Mouse (Mus musculus) lung, embryonic 14.5 days (tissue): ENCODE measurements around the gene Prmt1. TPM values are rescaled to one million over a fixed set of nuclear protein-coding genes. Genes with fewer than 3 reads are reported as not detected.
"Not testable (repeated sequence)": the region's sequence is repeated elsewhere in the genome, so short reads cannot be mapped to it uniquely, and the experiment has no call there.

Experiments
- ATAC-seq: fragments of 200-750 bp; cut with Nextera tagmentation; 2 replicates; pipeline ENCODE4 v1.8.0; 2017; ENCODE audit warnings: mild to moderate bottlenecking, moderate TSS enrichment, moderate library complexity; ENCODE audit not compliant: insufficient read depth
- DNase-seq: peaks from one replicate; pipeline ENCODE4 v3.0.0-alpha.2; 2015
- H3K27ac ChIP-seq: fragments of 300-500 bp; sonication (generic); 2 replicates; pipeline ENCODE4 v1.5.1; 2014; ENCODE audit warnings: low read depth, mild to moderate bottlenecking, moderate library complexity
- H3K27me3 ChIP-seq: fragments of 300-500 bp; sonication (generic); 2 replicates; pipeline ENCODE4 v1.6.1; 2014; ENCODE audit warnings: low read length, control low read depth; ENCODE audit not compliant: insufficient read depth
- H3K36me3 ChIP-seq: fragments of 300-500 bp; sonication (generic); 2 replicates; pipeline ENCODE4 v1.6.1; 2014; ENCODE audit warnings: control low read depth; ENCODE audit not compliant: insufficient read depth
- H3K4me1 ChIP-seq: fragments of 300-500 bp; sonication (generic); 2 replicates; pipeline ENCODE4 v1.6.1; 2014; ENCODE audit warnings: antibody characterized with exemption, control low read depth; ENCODE audit not compliant: insufficient read depth
- H3K4me2 ChIP-seq: fragments of 300-500 bp; sonication (generic); 2 replicates; pipeline ENCODE4 v1.6.1; 2014; ENCODE audit warnings: mild to moderate bottlenecking
- H3K4me3 ChIP-seq: fragments of 300-500 bp; sonication (generic); 2 replicates; pipeline ENCODE4 v1.5.1; 2014; ENCODE audit warnings: low read depth, low read length
- H3K9ac ChIP-seq: fragments of 300-500 bp; sonication (generic); 2 replicates; pipeline ENCODE4 v1.6.1; 2014
- H3K9me3 ChIP-seq: fragments of 300-500 bp; sonication (generic); 2 replicates; pipeline ENCODE4 v1.6.1; 2016; ENCODE audit warnings: low read depth, low read length, control low read depth
- CTCF ChIP-seq: IDR thresholded peaks from 2 replicates; pipeline ENCODE4 v1.5.1; 2016; ENCODE audit warnings: antibody characterized with exemption, low read depth
- WGBS: fragments of 180-500 bp; shearing (Covaris S2); extraction: QIAGEN DNeasy Blood & Tissue Kit; methylation state at CpG from one replicate; pipeline ENCODE4 v1.1.7; 2014; 5-methylcytosine and 5-hydroxymethylcytosine counted together
- polyA plus RNA-seq: library from polyadenylated mRNA; unstranded; fragments of >200 nt; fragmentation: Nextera tagmentation; extraction: Ambion mirVana; gene quantifications from 2 replicates; pipeline ENCODE4 v1.2.1, GENCODE M21; 2014

Gene Prmt1
- polyA plus RNA-seq, 1 experiment from 2014 or later = 238 TPM

- no peaks in the 10 kb centered on the region for H3K27me3 ChIP-seq
- H3K9ac ChIP-seq = no peak overlapping the region
- no peak overlapping the region for H3K4me3 ChIP-seq
- TF ChIP-seq CTCF = no peak
- no peak for ATAC-seq
- H3K36me3 ChIP-seq = peaks cover 48% of the 10 kb centered on the region
- no peak overlapping the region for H3K27ac ChIP-seq
- no peaks in the 10 kb centered on the region for H3K9me3 ChIP-seq
- no peaks in the 10 kb centered on the region for H3K4me1 ChIP-seq
- 67% methylated on average over 2 of the region's 2 CpGs for whole genome bisulfite sequencing
- H3K4me2 ChIP-seq = no peak overlapping the region
- DNase-seq = no peak
Observed at GRCm38 (mm10) chr7:45026256-45026655, 39.9 kb upstream of the Prmt1 start.

- H3K4me1 ChIP-seq = no peaks in the 10 kb centered on the region
- H3K4me2 ChIP-seq = no peak overlapping the region
- peaks cover 42% of the 10 kb centered on the region for H3K36me3 ChIP-seq
- H3K9ac ChIP-seq = no peak overlapping the region
- no peak overlapping the region for H3K4me3 ChIP-seq
- no peak for TF ChIP-seq CTCF
- H3K27me3 ChIP-seq = no peaks in the 10 kb centered on the region
- DNase-seq (peak; percentile 8), ATAC-seq (no peak)
- no peak overlapping the region for H3K27ac ChIP-seq
- 64% methylated on average over 8 of the region's 8 CpGs for WGBS
- H3K9me3 ChIP-seq = no peaks in the 10 kb centered on the region
Observed at GRCm38 (mm10) chr7:45025601-45026220, 39.3 kb upstream of the Prmt1 start.

GRCm38 (mm10) chr7:45024281-45025248 is 38.2 kb upstream of the Prmt1 start:
- H3K9ac ChIP-seq = no peak overlapping the region
- peaks cover 31% of the 10 kb centered on the region for H3K36me3 ChIP-seq
- ATAC-seq = peak; percentile 16; the same call in 1 of the 2 replicates
- no peak for TF ChIP-seq CTCF
- no peak overlapping the region for H3K27ac ChIP-seq
- no peak overlapping the region for H3K4me3 ChIP-seq
- no peak overlapping the region for H3K4me2 ChIP-seq
- H3K9me3 ChIP-seq = no peaks in the 10 kb centered on the region
- no peaks in the 10 kb centered on the region for H3K4me1 ChIP-seq
- no peaks in the 10 kb centered on the region for H3K27me3 ChIP-seq
- 84% methylated on average over 15 of the region's 15 CpGs for whole genome bisulfite sequencing
- peak; percentile 13 for DNase-seq

GRCm38 (mm10) chr7:45023711-45024110 is 37.3 kb upstream of the Prmt1 start:
- peak; percentile 47 for DNase-seq
- not testable (repeated sequence) for H3K9ac ChIP-seq, H3K27ac ChIP-seq, ATAC-seq, H3K4me2 ChIP-seq, H3K27me3 ChIP-seq, H3K9me3 ChIP-seq, H3K4me3 ChIP-seq, H3K4me1 ChIP-seq
- 77% methylated on average over 5 of the region's 5 CpGs for WGBS
- TF ChIP-seq CTCF = peak; percentile 38
- H3K36me3 ChIP-seq = peaks cover 22% of the 10 kb centered on the region

GRCm38 (mm10) chr7:45020225-45020624 is 33.9 kb upstream of the Prmt1 start:
- Histone ChIP-seq H3K4me1 (0 out of 2 replicates have a peak, but pooled peaks cover 7% of the 10 kb centered on the region), H3K4me2 (no peak overlapping the region), H3K9ac (no peak overlapping the region), H3K4me3 (no peak overlapping the region), H3K27ac (no peak overlapping the region), H3K27me3 (no peaks in the 10 kb centered on the region), H3K9me3 (no peaks in the 10 kb centered on the region), H3K36me3 (no peaks in the 10 kb centered on the region)
- TF ChIP-seq CTCF = no peak
- 66% methylated on average over 9 of the region's 9 CpGs for WGBS
- no peak for DNase-seq
- no peak for ATAC-seq

- H3K4me2 ChIP-seq = peak overlapping the region; percentile 68
- peak overlapping the region; percentile 96 for H3K4me3 ChIP-seq
- 29% methylated on average over 8 of the region's 8 CpGs for WGBS
- H3K9me3 ChIP-seq = no peaks in the 10 kb centered on the region
- TF ChIP-seq CTCF = no peak
- H3K9ac ChIP-seq = 0 out of 2 replicates have a peak overlapping the region, but pooled peaks have one; percentile 14
- peak overlapping the region; percentile 21; the same call in 1 of the 2 replicates for H3K27ac ChIP-seq
- no peak for ATAC-seq
- H3K4me1 ChIP-seq = peaks cover 15% of the 10 kb centered on the region
- H3K36me3 ChIP-seq = 0 out of 2 replicates have a peak, but pooled peaks cover 3% of the 10 kb centered on the region
- no peaks in the 10 kb centered on the region for H3K27me3 ChIP-seq
- peak; percentile 71 for DNase-seq
Observed at GRCm38 (mm10) chr7:45019031-45019571, 32.7 kb upstream of the Prmt1 start.
